Mouse (Mus musculus): ENCODE measurements around the gene Ezh1. TPM values are rescaled to one million over a fixed set of nuclear protein-coding genes. Genes with fewer than 3 reads are reported as not detected.
A peak's percentile ranks its signal among the peaks of the same experiment; 100 is the strongest.

Ezh1 gene
- total RNA-seq, 4 experiments from 2014 or later, result 63.5 to 88.1 (median 77.5) TPM

GRCm38 (mm10) chr11:101182771-101183517, 43.3 kb downstream of the Ezh1 start:
- no peak for DNase-seq (ENCODE audit: low spot score in 2 of 2)

GRCm38 (mm10) chr11:101181961-101182360, 44.3 kb downstream of the Ezh1 start:
- DNase-seq (ENCODE audit: low spot score in 2 of 2), result no peak

DNA sequence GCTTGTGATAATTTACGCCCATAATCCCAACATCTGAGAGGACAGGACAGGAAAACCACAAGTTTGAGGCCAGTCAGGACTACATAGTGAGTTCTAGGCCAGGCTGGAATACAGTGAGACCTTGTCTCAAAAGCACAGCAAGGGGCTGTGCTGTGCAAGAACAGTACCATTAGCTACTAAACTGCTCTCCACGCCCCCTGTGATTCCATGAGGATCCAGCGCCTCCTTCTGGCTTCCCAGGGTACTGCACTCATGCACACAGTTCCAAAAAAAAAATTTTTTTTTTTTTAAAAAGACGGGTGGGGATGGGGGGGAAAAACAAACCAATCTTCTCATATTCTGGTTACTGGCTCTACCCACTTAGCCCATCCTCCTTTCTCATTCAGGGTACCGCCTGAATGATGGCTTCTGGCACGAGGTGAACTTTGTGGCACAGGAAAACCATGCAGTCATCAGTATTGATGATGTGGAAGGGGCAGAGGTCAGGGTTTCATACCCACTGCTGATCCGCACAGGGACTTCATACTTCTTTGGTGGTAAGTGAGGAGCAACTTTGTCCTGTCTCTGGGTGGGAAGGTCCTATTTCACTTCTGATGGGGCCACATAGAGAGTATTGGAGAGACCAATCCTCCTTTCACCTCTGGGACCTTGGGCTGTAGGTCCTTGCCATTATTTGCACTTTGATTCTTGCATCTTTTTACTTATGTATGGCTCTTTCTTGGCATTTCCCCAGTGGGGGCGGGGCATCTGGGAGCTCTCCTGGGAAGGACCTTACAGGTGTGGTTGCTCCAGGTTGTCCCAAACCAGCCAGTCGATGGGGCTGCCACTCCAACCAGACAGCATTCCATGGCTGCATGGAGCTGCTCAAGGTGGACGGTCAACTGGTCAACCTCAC, 45.2 kb downstream of the Ezh1 start:
- DNase-seq (ENCODE audit: low spot score in 2 of 2), result peak in 1 of 2 experiments; percentile 55

- DNase-seq (ENCODE audit: low spot score in 2 of 2), result no peak
Measured at GRCm38 (mm10) chr11:101180261-101180660, 46.0 kb downstream of the Ezh1 start.

DNA sequence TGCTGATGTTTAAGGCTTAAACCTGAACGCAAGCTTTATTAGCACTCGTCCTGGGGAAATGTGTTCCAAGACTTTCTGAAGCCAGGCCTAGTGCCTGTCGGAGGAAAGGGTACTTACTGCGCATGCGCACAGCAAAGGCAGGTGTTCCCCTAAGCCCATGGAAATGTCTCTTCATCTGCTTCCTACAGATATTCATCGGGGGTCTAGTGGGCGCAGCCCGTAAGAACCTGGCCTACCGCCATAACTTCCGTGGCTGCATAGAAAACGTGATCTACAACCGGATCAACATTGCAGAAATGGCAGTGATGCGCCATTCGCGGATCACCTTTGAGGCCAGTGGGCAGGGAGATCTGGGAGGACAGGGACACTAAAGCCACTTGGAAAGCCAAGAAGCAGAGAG, 47.0 kb downstream of the Ezh1 start:
- no peak for DNase-seq (ENCODE audit: low spot score in 2 of 2)

DNA sequence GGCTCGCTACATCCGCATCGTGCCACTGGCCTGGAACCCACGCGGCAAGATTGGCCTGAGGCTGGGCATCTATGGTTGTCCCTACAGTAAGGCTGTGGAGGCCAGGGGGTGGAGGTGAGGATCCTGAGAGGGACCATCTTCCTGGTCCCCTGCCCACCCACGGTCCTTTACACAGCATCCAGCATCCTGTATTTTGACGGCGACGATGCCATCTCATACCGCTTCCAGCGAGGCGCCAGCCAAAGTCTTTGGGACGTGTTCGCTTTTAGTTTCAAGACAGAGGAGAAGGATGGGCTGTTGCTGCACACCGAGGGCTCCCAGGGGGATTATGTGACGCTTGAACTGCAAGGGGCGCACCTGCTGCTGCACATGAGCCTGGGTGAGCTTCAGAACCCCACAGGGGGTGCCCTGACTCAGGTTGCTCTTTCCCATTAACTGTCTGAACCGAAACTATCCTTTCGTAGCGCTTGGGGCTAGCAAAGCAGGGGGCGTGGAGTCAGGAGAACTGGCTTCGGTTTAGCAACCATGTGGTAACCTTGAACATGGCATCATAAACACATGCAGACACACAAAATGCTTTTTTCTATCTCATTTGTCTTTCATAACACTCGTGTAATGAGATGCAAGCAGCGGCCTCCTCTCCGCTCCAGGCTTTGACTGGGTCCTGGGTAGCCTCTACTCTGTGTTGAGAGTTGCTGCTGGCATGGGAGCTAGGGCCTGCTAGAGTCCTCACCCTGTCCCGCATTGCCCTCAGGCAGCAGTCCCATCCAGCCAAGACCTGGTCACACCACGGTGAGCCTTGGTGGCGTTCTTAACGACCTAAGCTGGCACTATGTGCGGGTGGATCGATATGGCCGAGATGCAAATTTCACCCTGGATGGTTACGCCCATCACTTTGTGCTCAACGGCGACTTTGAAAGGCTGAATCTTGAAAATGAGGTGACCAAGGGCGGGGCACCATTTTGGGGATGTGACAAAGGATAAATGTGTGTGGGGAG, 47.9 kb downstream of the Ezh1 start:
- DNase-seq (ENCODE audit: low spot score in 2 of 2), result no peak

GRCm38 (mm10) chr11:101176933-101177773, 49.1 kb downstream of the Ezh1 start:
- DNase-seq (ENCODE audit: low spot score in 2 of 2), result peak in 1 of 2 experiments; percentile 77

GRCm38 (mm10) chr11:101176117-101176691, 50.1 kb downstream of the Ezh1 start:
- peak in 1 of 2 experiments; percentile 57 for DNase-seq (ENCODE audit: low spot score in 2 of 2)

- no peak for DNase-seq (ENCODE audit: low spot score in 2 of 2)
Measured at GRCm38 (mm10) chr11:101175636-101176116, 50.6 kb downstream of the Ezh1 start.

DNA sequence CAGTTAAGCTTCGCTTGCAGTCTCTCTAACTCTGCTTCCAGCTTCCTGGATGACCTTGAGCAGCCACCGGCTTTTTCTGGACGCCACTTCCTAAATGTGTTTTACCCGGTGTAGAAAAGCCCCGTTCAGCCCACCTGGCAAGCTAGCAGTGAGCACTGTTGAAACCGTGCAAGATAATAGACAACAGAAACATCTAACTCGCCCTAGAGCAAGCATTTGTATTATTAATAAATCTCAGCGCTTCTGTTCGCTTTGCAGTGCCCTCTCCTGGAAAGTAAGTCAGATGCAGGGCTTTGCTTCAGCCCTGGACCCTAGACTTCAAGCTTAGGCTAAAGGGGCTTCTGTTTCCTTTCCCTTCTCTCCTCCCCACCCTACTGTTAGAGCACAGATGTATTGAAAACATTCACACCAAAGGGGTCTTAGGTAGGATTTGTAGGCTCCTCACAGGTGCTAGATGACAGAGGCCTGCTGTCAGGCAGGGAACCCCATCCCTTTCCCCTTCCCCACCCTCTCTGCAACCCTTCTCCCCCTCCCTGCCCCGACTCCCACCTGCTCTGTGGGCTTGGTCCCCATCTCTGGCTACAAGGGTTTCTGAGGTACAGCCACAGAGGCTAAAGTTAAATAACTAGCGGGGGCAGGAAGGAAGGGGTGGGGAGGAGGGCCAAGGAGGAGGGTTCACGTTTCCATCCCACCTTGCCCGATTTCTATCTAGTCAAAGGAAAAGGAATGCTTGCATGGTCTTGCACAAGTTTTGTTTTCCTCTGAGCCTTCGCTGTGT, 51.2 kb downstream of the Ezh1 start, which contains the start of gene Ccr10:
Gene Ccr10, minus strand, starts transcription at position 593 of the 778 bp plus-strand sequence.
- no peak for DNase-seq (ENCODE audit: low spot score in 2 of 2)

DNA sequence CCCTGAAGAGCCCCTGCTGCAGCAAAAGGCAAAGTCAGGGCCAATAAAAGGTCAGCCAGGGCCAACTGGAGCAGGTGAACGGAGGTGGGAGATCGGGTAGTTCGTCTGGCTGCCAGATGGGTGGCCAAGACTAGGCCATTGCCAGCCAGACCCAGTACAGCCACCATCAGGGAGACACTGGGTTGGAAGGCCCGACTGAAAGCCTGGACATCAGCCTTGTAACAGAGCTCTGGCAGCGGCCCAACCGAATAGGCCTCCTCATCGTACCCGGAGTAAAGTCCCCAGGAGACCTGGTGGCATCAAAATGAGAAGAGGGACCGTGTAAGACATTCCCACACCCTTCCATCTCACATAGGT, 51.9 kb downstream of the Ezh1 start:
- no peak for DNase-seq (ENCODE audit: low spot score in 2 of 2)

DNA sequence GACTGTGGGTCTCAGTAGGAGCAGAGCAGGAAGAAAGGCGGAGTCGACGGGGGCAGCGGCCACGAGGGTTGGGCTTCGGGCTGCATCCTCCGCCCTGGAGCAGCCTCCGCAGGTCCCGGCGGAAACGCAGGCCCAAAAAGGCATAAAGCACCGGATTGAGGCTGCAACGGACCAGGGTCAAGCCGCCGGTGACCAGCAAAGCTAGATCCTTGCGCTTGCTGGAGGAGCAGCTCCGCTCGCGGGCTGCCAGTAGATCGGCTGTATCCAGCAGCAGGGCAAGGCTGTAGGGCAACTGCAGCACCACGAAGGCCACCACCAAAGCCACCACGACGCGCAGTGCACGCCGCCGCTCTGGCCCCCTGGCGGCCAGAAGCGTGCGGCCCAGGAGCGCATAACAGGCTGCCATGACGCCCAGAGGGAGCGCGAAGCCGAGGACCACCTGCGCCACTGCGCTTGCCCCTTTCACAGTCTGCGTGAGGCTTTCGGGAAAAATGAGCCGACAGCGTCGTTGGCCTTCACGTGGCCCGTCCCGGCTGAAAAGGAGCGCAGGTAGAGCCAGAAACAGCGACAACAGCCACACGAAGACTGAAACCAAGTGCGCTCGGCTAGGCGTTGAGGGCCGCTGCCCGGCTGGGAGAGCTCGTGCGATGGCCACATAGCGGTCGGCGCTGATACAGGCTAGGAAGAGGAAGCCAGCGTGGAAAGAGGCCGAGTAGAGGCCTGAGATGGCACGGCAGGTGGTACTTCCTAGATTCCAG, 52.5 kb downstream of the Ezh1 start:
- DNase-seq (ENCODE audit: low spot score in 2 of 2), result peak in 1 of 2 experiments; percentile 56

GRCm38 (mm10) chr11:101173112-101173511, 53.2 kb downstream of the Ezh1 start:
- no peak for DNase-seq (ENCODE audit: low spot score in 2 of 2)

- no peak for DNase-seq (ENCODE audit: low spot score in 2 of 2)
Measured at GRCm38 (mm10) chr11:101172434-101172815, 53.8 kb downstream of the Ezh1 start.

DNA sequence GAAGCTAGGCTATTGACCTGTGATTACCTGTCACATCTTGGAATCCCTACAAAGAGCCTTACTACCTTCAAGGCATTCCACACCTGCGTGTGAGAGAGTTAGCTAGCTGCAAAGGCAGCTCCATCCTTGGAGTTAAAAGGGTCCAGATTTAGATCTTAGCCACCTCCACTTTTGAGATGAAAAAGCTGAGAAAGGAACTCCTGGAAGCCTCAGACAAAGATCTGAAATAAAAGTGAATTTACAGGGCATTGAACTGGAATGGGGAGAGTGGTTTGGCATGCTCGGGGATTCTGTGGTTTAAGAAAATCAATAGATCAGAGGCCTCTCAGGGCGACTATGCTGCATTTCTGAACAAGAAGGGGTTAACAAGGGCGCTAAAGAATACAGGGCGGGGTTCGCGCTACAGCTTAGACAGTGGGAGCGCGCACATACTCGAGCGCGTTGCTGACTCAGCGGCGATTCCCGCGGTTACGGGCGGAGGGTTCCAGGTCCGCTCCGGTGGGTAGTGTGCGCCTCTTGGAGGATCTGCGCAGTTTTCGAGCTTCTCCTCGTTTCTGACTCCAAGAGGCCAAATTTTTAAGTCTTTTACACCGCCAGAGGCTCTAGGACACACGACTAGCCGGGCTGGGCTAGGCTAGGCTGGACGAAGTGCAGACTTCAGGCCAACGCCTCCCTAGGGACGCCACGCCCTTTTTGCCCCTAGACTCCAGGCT, 54.4 kb downstream of the Ezh1 start:
- peak in 1 of 2 experiments; percentile 65 for DNase-seq (ENCODE audit: low spot score in 2 of 2)

GRCm38 (mm10) chr11:101170811-101171610, 55.3 kb downstream of the Ezh1 start, which contains the start of gene Plekhh3:
TSS of gene Plekhh3 (minus strand) at chr11:101171351.
- DNase-seq (ENCODE audit: low spot score in 2 of 2), result peak; percentile 94 to 98
